Mouse (Mus musculus) cerebellum, adult 2 months (tissue): ENCODE measurements around the gene Fam72a.

Experiments used
- CTCF ChIP-seq: fragments of 200-500 bp; IDR thresholded peaks from 2 replicates; pipeline ENCODE4 v1.5.1; 2011; ENCODE audit warnings: low read depth, mild to moderate bottlenecking, control low read depth, low read length, moderate library complexity, borderline replicate concordance; ENCODE audit not compliant: insufficient read depth
- POLR2A ChIP-seq: fragments of 200-500 bp; IDR thresholded peaks from 2 replicates; pipeline ENCODE4 v1.6.1; 2011; ENCODE audit warnings: low read length, control low read depth, borderline replicate concordance; ENCODE audit not compliant: insufficient read depth

DNA sequence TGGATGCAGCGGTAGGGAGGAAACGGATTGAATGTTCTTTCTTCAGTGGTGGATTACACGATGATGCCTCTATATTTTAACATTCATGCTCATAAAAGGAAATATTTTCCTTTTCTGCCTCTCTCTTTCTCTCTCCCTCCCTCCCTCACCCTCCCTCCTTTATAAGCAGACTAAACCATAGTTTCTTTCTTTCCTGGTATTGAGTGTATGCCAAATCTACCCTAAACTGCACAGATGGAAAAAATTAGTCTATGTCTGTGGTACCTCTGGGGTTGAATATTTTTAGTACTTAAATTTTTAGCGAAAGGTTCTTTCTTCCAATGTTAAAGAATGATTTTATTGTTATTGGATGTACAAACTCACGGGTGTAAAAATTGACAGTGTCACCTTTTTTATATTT lies 14.2 kb downstream of the Fam72a start:
- TF ChIP-seq CTCF (no peak), POLR2A (no peak)
